Mouse (Mus musculus) heart, adult 2 months (tissue): ENCODE results near the gene Pla2g4b. TPM values are rescaled to one million over a fixed set of nuclear protein-coding genes. Genes with fewer than 3 reads are reported as not detected.

Experiments
- DNase-seq, 2 experiments: peaks; one replicate each; pipeline ENCODE4 v3.0.0; 2021
- H3K27ac ChIP-seq: fragments of 200-600 bp; 2 replicates; pipeline ENCODE4 v1.8.1; 2022
- H3K27me3 ChIP-seq: fragments of 200-500 bp; 2 replicates; pipeline ENCODE4 v1.6.1; 2012; ENCODE audit warnings: mild to moderate bottlenecking, low read length, inconsistent platforms, mixed read lengths; ENCODE audit not compliant: control insufficient read depth, insufficient read depth
- H3K36me3 ChIP-seq: fragments of 200-500 bp; 2 replicates; pipeline ENCODE4 v1.6.1; 2012; ENCODE audit warnings: low read length, inconsistent platforms; ENCODE audit not compliant: control insufficient read depth, insufficient read depth
- H3K4me1 ChIP-seq: fragments of 200-500 bp; 2 replicates; pipeline ENCODE4 v1.6.1; 2011; ENCODE audit warnings: low read length; ENCODE audit not compliant: control insufficient read depth, insufficient read depth
- H3K4me3 ChIP-seq: fragments of 200-600 bp; 2 replicates; pipeline ENCODE4 v1.8.1; 2022
- H3K79me2 ChIP-seq: fragments of 200-500 bp; replicated peaks from 2 replicates; pipeline ENCODE4 v1.6.1; 2012; ENCODE audit warnings: mild to moderate bottlenecking, inconsistent platforms, low read length, moderate library complexity, mixed read lengths; ENCODE audit not compliant: control insufficient read depth, insufficient read depth
- H3K9ac ChIP-seq: fragments of 200-500 bp; 2 replicates; pipeline ENCODE4 v1.6.1; 2012; ENCODE audit warnings: low read depth, mild to moderate bottlenecking, control low read depth, inconsistent platforms, low read length, mixed read lengths
- CTCF ChIP-seq: fragments of 200-600 bp; IDR thresholded peaks from 2 replicates; pipeline ENCODE4 v1.8.1; 2022; ENCODE audit warnings: antibody characterized with exemption, mild to moderate bottlenecking, moderate library complexity
- EP300 ChIP-seq: fragments of 200-500 bp; IDR thresholded peaks from 2 replicates; pipeline ENCODE4 v1.6.1; 2011; ENCODE audit warnings: low read depth, low read length, control low read depth; ENCODE audit not compliant: insufficient read depth
- POLR2A ChIP-seq: fragments of 200-500 bp; IDR thresholded peaks from 2 replicates; pipeline ENCODE4 v1.6.1; 2011; ENCODE audit warnings: mild to moderate bottlenecking, low read depth, low read length, control low read depth; ENCODE audit not compliant: insufficient read depth
- WGBS: fragments of 180-500 bp; shearing (Covaris S2); methylation state at CpG from one replicate; pipeline ENCODE4 v1.1.7; 2018; 5-methylcytosine and 5-hydroxymethylcytosine counted together
- intact Hi-C: fragments of 180-260 bp; cut with DNase I; formaldehyde crosslinking; loops from one replicate; pipeline ENCODE4 v1.15.1; 2025
- long read RNA-seq: library from polyadenylated mRNA; stranded (forward); transcript quantifications from one replicate; pipeline ENCODE4 v2.0.0, GENCODE M21; 2021
- polyA plus RNA-seq: library from polyadenylated mRNA; depleted of rRNA; stranded (reverse); fragments of >200 nt; gene quantifications from 2 replicates; pipeline ENCODE4 v1.2.3, GENCODE M21; 2012; rRNA removed
- total RNA-seq, 2 experiments: library from RNA; stranded (reverse); gene quantifications; 2 replicates each; pipeline ENCODE4 v1.2.3; 2021

Gene Pla2g4b
- total RNA-seq (1 to 10 TPM; 1.6 to 1.9 TPM), polyA plus RNA-seq (3.3 and 4.1 TPM in 2 replicates)
- long read RNA-seq, result 0 reads

GRCm38 (mm10) chr2:120032726-120033467 lies at the start of gene Pla2g4b:
Gene Pla2g4b, plus strand, starts transcription at chr2:120033417.
- H3K36me3 ChIP-seq, result no peaks in the 10 kb centered on the region
- H3K4me3 ChIP-seq, result no peak within 1 kb of the TSS
- 86% methylated on average over 12 of the region's 12 CpGs for WGBS
- H3K79me2 ChIP-seq, result no peaks in the 10 kb centered on the region
- no peaks in the 10 kb centered on the region for H3K27me3 ChIP-seq
- no peak for DNase-seq
- H3K9ac ChIP-seq, result no peak within 1 kb of the TSS
- no peak for TF ChIP-seq POLR2A
- no peak for TF ChIP-seq EP300
- TF ChIP-seq CTCF, result no peak
- peaks cover 2% of the 10 kb centered on the region; the same call in 1 of the 2 replicates for H3K4me1 ChIP-seq
- H3K27ac ChIP-seq, result no peak within 1 kb of the TSS
- intact Hi-C loops, result no loop called here

- intact Hi-C loops, result no loop called here
- H3K27ac ChIP-seq, result no peak overlapping the region
- peaks cover 2% of the 10 kb centered on the region; the same call in 1 of the 2 replicates for H3K36me3 ChIP-seq
- no peaks in the 10 kb centered on the region; the same call in 1 of the 2 replicates for H3K79me2 ChIP-seq
- 70% methylated on average over 8 of the region's 8 CpGs for WGBS
- H3K4me3 ChIP-seq, result no peak overlapping the region
- no peaks in the 10 kb centered on the region for H3K27me3 ChIP-seq
- TF ChIP-seq EP300 (no peak), CTCF (no peak), POLR2A (no peak)
- H3K4me1 ChIP-seq, result no peaks in the 10 kb centered on the region; the same call in 1 of the 2 replicates
- H3K9ac ChIP-seq, result no peak overlapping the region
- DNase-seq, result no peak
Observed at GRCm38 (mm10) chr2:119985871-119986270, 47.3 kb upstream of the Pla2g4b start.

DNA sequence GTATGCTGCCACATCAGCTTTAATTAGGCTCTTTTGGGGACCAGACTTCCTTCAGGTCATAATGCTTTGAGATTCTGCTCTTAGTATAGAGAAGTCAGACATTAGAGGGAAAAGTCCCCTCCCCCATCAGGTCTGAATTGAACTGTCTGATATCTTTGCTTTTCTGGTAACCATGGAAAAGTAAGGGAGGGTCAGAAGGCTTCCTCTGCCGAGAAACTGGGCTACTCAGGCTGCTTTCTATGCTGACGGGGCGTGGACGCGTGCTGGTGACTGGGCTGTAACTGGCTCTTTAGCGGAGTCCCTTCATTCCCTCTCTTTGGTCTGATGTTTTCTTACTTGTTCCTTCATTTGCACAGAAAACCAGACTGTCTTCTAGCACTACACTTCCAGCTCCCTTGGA lies 46.8 kb upstream of the Pla2g4b start:
- H3K4me3 ChIP-seq, result no peak overlapping the region
- no peak overlapping the region for H3K27ac ChIP-seq
- H3K4me1 ChIP-seq, result no peaks in the 10 kb centered on the region; the same call in 1 of the 2 replicates
- H3K9ac ChIP-seq, result no peak overlapping the region
- H3K36me3 ChIP-seq, result peaks cover 2% of the 10 kb centered on the region; the same call in 1 of the 2 replicates
- WGBS, result 55% methylated on average over 6 of the region's 6 CpGs
- no peak for TF ChIP-seq CTCF
- TF ChIP-seq POLR2A, result no peak
- no peak for TF ChIP-seq EP300
- no peaks in the 10 kb centered on the region for H3K27me3 ChIP-seq
- H3K79me2 ChIP-seq, result no peaks in the 10 kb centered on the region; the same call in 1 of the 2 replicates
- DNase-seq, result no peak
- intact Hi-C loops, result no loop called here

DNA sequence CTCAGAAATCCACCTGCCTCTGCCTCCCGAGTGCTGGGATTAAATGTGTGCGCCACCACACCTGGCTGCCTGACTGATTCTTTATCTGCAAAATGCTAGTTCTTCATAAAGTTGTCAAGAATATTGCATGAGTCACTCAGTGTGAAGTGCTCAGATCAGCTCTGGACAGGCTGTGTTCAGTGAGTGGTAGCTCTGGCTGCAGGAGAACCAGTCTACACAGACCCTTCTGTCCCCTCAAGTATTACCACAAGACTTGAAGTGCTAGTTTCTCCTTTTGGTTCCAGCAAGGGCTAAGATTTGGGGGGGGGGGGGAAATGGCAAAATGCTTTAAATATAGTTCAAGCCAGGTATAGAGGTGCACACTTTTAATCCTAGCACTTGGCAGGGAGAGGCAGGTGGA lies 45.8 kb upstream of the Pla2g4b start:
- no peaks in the 10 kb centered on the region for H3K4me1 ChIP-seq
- no peak overlapping the region for H3K27ac ChIP-seq
- H3K4me3 ChIP-seq, result no peak overlapping the region
- 100% methylated on average over 2 of the region's 2 CpGs for WGBS
- no peak for TF ChIP-seq POLR2A
- no peak for DNase-seq
- H3K9ac ChIP-seq, result no peak overlapping the region
- no peaks in the 10 kb centered on the region for H3K27me3 ChIP-seq
- H3K79me2 ChIP-seq, result no peaks in the 10 kb centered on the region; the same call in 1 of the 2 replicates
- intact Hi-C loops, result no loop called here
- no peaks in the 10 kb centered on the region for H3K36me3 ChIP-seq

DNA sequence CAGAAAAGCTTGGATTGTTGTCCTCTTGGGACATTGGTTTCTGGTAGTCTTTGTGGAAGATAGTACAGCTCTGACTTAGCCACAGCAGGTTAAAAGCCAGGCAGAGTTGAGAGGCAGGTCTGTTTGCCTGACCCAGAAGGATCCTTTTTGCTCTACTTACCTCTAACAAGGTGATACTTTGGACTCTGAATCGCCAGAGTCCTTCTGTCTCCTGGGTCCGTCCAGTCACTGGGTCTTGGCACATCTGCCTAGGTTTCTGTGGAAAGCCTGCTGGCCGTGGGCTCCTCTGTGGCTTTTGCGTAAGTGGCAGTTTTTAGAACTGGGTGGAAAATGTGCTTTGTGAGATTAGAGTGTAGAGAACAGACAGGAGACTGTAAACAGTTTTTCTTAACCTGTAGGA lies 44.3 kb upstream of the Pla2g4b start:
- DNase-seq, result no peak
- H3K79me2 ChIP-seq, result no peaks in the 10 kb centered on the region; the same call in 1 of the 2 replicates
- H3K9ac ChIP-seq, result no peak overlapping the region
- no peak overlapping the region for H3K27ac ChIP-seq
- no peaks in the 10 kb centered on the region for H3K27me3 ChIP-seq
- TF ChIP-seq EP300 (no peak), POLR2A (no peak), CTCF (no peak)
- H3K4me1 ChIP-seq, result no peaks in the 10 kb centered on the region
- no peaks in the 10 kb centered on the region for H3K36me3 ChIP-seq
- no peak overlapping the region for H3K4me3 ChIP-seq
- 74% methylated on average over 4 of the region's 4 CpGs for WGBS
- intact Hi-C loops, result no loop called here

DNA sequence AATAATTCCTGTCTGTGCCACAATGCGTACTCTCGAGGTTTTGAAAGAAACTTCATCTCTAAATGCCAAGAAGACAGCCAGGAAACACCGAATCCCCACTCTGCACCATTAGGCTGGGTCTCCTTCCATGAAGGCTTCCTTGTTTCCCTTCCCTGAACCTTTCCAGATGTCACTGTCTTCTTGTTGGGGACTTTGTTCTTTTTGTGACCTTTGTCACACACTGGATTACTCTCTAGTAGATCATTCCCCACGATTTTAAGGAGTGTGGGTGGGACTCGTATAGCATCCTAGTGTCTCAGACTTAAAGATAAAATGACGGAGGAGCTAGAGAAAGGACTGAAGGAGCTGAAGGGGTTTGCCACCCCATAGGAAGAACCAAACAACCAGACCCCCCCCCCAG lies 42.3 kb upstream of the Pla2g4b start:
- intact Hi-C loops, result no loop called here
- TF ChIP-seq CTCF (no peak), POLR2A (no peak), EP300 (no peak)
- Histone ChIP-seq H3K9ac (no peak overlapping the region), H3K4me1 (peaks cover 4% of the 10 kb centered on the region), H3K27me3 (no peaks in the 10 kb centered on the region), H3K79me2 (no peaks in the 10 kb centered on the region; the same call in 1 of the 2 replicates), H3K4me3 (no peak overlapping the region), H3K27ac (no peak overlapping the region), H3K36me3 (peaks cover 2% of the 10 kb centered on the region)
- 82% methylated on average over 6 of the region's 6 CpGs for WGBS
- no peak for DNase-seq
